Mouse (Mus musculus): Measurements from ENCODE around the gene Dgkb.

DNA sequence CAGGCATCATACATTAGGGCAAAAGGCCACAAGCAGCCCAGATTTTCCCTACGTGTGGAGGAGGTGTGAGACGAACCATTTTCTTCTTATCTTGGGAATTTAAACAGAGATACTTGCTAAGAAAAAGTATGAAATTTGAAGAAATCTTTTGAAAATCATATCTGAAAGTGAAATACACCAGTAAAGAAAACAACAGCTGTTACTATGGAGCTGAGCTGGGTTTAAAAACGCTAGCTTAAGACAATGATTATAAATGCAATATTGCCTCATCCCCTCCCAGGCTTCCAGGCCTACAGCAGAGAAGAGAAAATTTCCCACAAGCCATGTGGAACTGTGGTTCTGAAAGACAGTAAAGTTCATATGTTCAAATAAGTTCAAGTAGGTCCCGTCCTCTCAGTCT is 582.6 kb downstream of the Dgkb start:
- no peak for TF ChIP-seq CTCF (IDR thresholded peaks at IDR 0.05; ENCODE audit: control insufficient read depth, insufficient read depth, insufficient replicate concordance, low read depth, low read length)
- no peak for TF ChIP-seq POLR2A (IDR thresholded peaks at IDR 0.05; ENCODE audit: control insufficient read depth, low read depth, low read length)

Data from testis, adult 2 months (tissue).